Mouse (Mus musculus) spleen, adult 2 months (tissue): ENCODE results near the gene Cnpy2. TPM values are rescaled to one million over a fixed set of nuclear protein-coding genes. Genes with fewer than 3 reads are reported as not detected.

Experiments
- DNase-seq, 2 experiments: peaks; one replicate each; pipeline versions ENCODE4 v3.0.0 to v3.0.0-alpha.2; 2012 to 2021; ENCODE audit warnings: low spot score in 2 of 2, low read depth in 1 of 2
- H3K27ac ChIP-seq: fragments of 200-500 bp; 2 replicates; pipeline ENCODE4 v1.5.1; 2012; ENCODE audit warnings: low read length, inconsistent platforms; ENCODE audit not compliant: insufficient read depth
- H3K27me3 ChIP-seq: fragments of 200-500 bp; 2 replicates; pipeline ENCODE4 v1.6.1; 2012; ENCODE audit warnings: mild to moderate bottlenecking, moderate library complexity, low read length, inconsistent platforms; ENCODE audit not compliant: control insufficient read depth, insufficient read depth
- H3K36me3 ChIP-seq: fragments of 200-500 bp; 2 replicates; pipeline ENCODE4 v1.6.1; 2012; ENCODE audit warnings: mild to moderate bottlenecking, low read length, inconsistent platforms; ENCODE audit not compliant: control insufficient read depth, insufficient read depth
- H3K4me1 ChIP-seq: fragments of 200-500 bp; 2 replicates; pipeline ENCODE4 v1.6.1; 2011; ENCODE audit warnings: inconsistent platforms; ENCODE audit not compliant: control insufficient read depth, insufficient read depth, insufficient read length
- H3K4me3 ChIP-seq: fragments of 200-500 bp; 2 replicates; pipeline ENCODE4 v1.5.1; 2011; ENCODE audit warnings: mild to moderate bottlenecking, inconsistent platforms; ENCODE audit not compliant: insufficient read depth, insufficient read length; ENCODE audit errors: extremely low read depth
- CTCF ChIP-seq: fragments of 200-500 bp; IDR thresholded peaks from 2 replicates; pipeline ENCODE4 v1.5.1; 2011; ENCODE audit warnings: mild to moderate bottlenecking, inconsistent platforms; ENCODE audit not compliant: insufficient read depth, insufficient read length, insufficient replicate concordance; ENCODE audit errors: extremely low read depth
- POLR2A ChIP-seq: fragments of 200-500 bp; IDR thresholded peaks from 2 replicates; pipeline ENCODE4 v1.6.1; 2011; ENCODE audit warnings: low read depth, low read length, inconsistent platforms
- WGBS: fragments of 180-500 bp; shearing (Covaris S2); methylation state at CpG from one replicate; pipeline ENCODE4 v1.1.7; 2018; 5-methylcytosine and 5-hydroxymethylcytosine counted together
- polyA plus RNA-seq: library from polyadenylated mRNA; depleted of rRNA; stranded (reverse); fragments of >200 nt; gene quantifications from 2 replicates; pipeline ENCODE4 v1.2.3, GENCODE M21; 2012

Gene Cnpy2
- polyA plus RNA-seq, 1 experiment = 15.9 TPM

GRCm38 (mm10) chr10:128368402-128369217, 46.4 kb downstream of the Cnpy2 start, which contains the start of gene Coq10a:
Gene Coq10a (minus strand): TSS chr10:128368997.
- peak; percentile 81 to 87 for DNase-seq
- WGBS = under 1% methylated on average over 81 of the region's 87 CpGs

GRCm38 (mm10) chr10:128369218-128369543, 46.9 kb downstream of the Cnpy2 start:
- H3K36me3 ChIP-seq = no peaks in the 10 kb centered on the region; the same call in 1 of the 2 replicates
- H3K27me3 ChIP-seq = no peaks in the 10 kb centered on the region
- peak overlapping the region; percentile 63 for H3K4me3 ChIP-seq
- peak overlapping the region; percentile 84 for H3K27ac ChIP-seq
- TF ChIP-seq POLR2A (no peak), CTCF (no peak)
- no peaks in the 10 kb centered on the region; the same call in 1 of the 2 replicates for H3K4me1 ChIP-seq
- WGBS = 5% methylated on average over 9 of the region's 9 CpGs
- DNase-seq = no peak

More at GRCm38 (mm10) chr10:128368402-128369217, 46.4 kb downstream of the Cnpy2 start, which contains the start of gene Coq10a:
- no peaks in the 10 kb centered on the region; the same call in 1 of the 2 replicates for H3K4me1 ChIP-seq
- peak within 1 kb of the TSS; percentile 84 for H3K27ac ChIP-seq
- H3K4me3 ChIP-seq = peak within 1 kb of the TSS; percentile 63
- no peak for TF ChIP-seq CTCF
- TF ChIP-seq POLR2A = peak; percentile 83
- H3K36me3 ChIP-seq = no peaks in the 10 kb centered on the region; the same call in 1 of the 2 replicates
- H3K27me3 ChIP-seq = no peaks in the 10 kb centered on the region

GRCm38 (mm10) chr10:128369599-128369998, 47.3 kb downstream of the Cnpy2 start:
- TF ChIP-seq POLR2A = no peak
- no peak for TF ChIP-seq CTCF
- Histone ChIP-seq H3K27me3 (no peaks in the 10 kb centered on the region), H3K4me3 (no peak overlapping the region), H3K4me1 (no peaks in the 10 kb centered on the region; the same call in 1 of the 2 replicates), H3K27ac (peak overlapping the region; percentile 84), H3K36me3 (no peaks in the 10 kb centered on the region; the same call in 1 of the 2 replicates)
- 84% methylated on average over 6 of the region's 6 CpGs for WGBS
- no peak for DNase-seq

- no peaks in the 10 kb centered on the region; the same call in 1 of the 2 replicates for H3K4me1 ChIP-seq
- no peak for DNase-seq
- no peaks in the 10 kb centered on the region; the same call in 1 of the 2 replicates for H3K36me3 ChIP-seq
- no peak for TF ChIP-seq CTCF
- TF ChIP-seq POLR2A = no peak
- WGBS = 78% methylated on average over 6 of the region's 6 CpGs
- no peaks in the 10 kb centered on the region for H3K27me3 ChIP-seq
- no peak overlapping the region for H3K4me3 ChIP-seq
- no peak overlapping the region for H3K27ac ChIP-seq
Measured at GRCm38 (mm10) chr10:128370021-128370420, 47.8 kb downstream of the Cnpy2 start.

- Histone ChIP-seq H3K4me1 (no peaks in the 10 kb centered on the region; the same call in 1 of the 2 replicates), H3K27ac (no peak overlapping the region), H3K27me3 (no peaks in the 10 kb centered on the region), H3K36me3 (no peaks in the 10 kb centered on the region), H3K4me3 (no peak overlapping the region)
- no peak for DNase-seq
- TF ChIP-seq CTCF (no peak), POLR2A (no peak)
- WGBS = 71% methylated on average over 4 of the region's 4 CpGs
Measured at GRCm38 (mm10) chr10:128370601-128371000, 48.3 kb downstream of the Cnpy2 start.

GRCm38 (mm10) chr10:128372142-128372541, 49.9 kb downstream of the Cnpy2 start:
- H3K36me3 ChIP-seq = no peaks in the 10 kb centered on the region
- H3K27ac ChIP-seq = no peak overlapping the region
- TF ChIP-seq POLR2A (no peak), CTCF (no peak)
- H3K4me3 ChIP-seq = no peak overlapping the region
- whole genome bisulfite sequencing = 79% methylated on average over 5 of the region's 5 CpGs
- no peaks in the 10 kb centered on the region for H3K27me3 ChIP-seq
- peaks cover 3% of the 10 kb centered on the region; the same call in 1 of the 2 replicates for H3K4me1 ChIP-seq
- DNase-seq = no peak
